Mouse (Mus musculus) liver, embryonic 12.5 days (tissue): Measurements from ENCODE around the gene Fam171b. TPM values are rescaled to one million over a fixed set of nuclear protein-coding genes. Genes with fewer than 3 reads are reported as not detected.

Experiments
- polyA plus RNA-seq: library from polyadenylated mRNA; unstranded; fragments of >200 nt; fragmentation: Nextera tagmentation; extraction: Ambion mirVana; gene quantifications from 2 replicates; pipeline ENCODE4 v1.2.1, GENCODE M21; 2016

Fam171b gene
- polyA plus RNA-seq, 1 experiment from 2014 or later: 0.57 TPM

Other genes with a start within 250 kb of the Fam171b start
- gene Zc3h15, start 168.2 kb upstream of the Fam171b start, polyA plus RNA-seq: 82.7 and 94.3 TPM in 2 replicates
- gene Itgav, start 88.2 kb upstream of the Fam171b start, polyA plus RNA-seq: 22.7 and 24.5 TPM in 2 replicates
- gene Zswim2, start 128.6 kb downstream of the Fam171b start, polyA plus RNA-seq: not detected in 2 replicates
- not detected in 2 replicates for gene Gm13698, start 143.1 kb downstream of the Fam171b start, polyA plus RNA-seq
- not detected in 2 replicates for gene Gm13693, start 148.9 kb downstream of the Fam171b start, polyA plus RNA-seq
- not detected in 2 replicates for gene Gm13695, start 154.7 kb downstream of the Fam171b start, polyA plus RNA-seq
- gene Gm13696, start 160.5 kb downstream of the Fam171b start, polyA plus RNA-seq: not detected in 2 replicates
- not detected in 2 replicates for gene Gm13694, start 166.3 kb downstream of the Fam171b start, polyA plus RNA-seq
- gene Gm13697, start 172.1 kb downstream of the Fam171b start, polyA plus RNA-seq: not detected in 2 replicates
- not detected in 2 replicates for gene Gm13691, start 177.9 kb downstream of the Fam171b start, polyA plus RNA-seq